Mouse (Mus musculus): Measurements from ENCODE around the gene Ect2.
A peak's percentile ranks its signal among the peaks of the same experiment; 100 is the strongest.

The Ect2 gene

GRCm38 (mm10) chr3:27080061-27080770 is 73.5 kb downstream of the Ect2 start:
- ATAC-seq (ENCODE audit: insufficient number of reproducible peaks, low FRiP score, low TSS enrichment), result no peak

GRCm38 (mm10) chr3:27073884-27074283 is 79.8 kb downstream of the Ect2 start:
- no peak for ATAC-seq (ENCODE audit: insufficient number of reproducible peaks, low FRiP score, low TSS enrichment)

GRCm38 (mm10) chr3:27071706-27072105 is 82.0 kb downstream of the Ect2 start:
- ATAC-seq (ENCODE audit: insufficient number of reproducible peaks, low FRiP score, low TSS enrichment), result no peak

- ATAC-seq (ENCODE audit: insufficient number of reproducible peaks, low FRiP score, low TSS enrichment), result no peak
These were observed 83.3 kb downstream of the Ect2 start for GRCm38 (mm10) chr3:27070340-27070739.

GRCm38 (mm10) chr3:27067206-27067605 is 86.5 kb downstream of the Ect2 start:
- ATAC-seq (ENCODE audit: insufficient number of reproducible peaks, low FRiP score, low TSS enrichment), result no peak

GRCm38 (mm10) chr3:27064886-27065285 is 88.8 kb downstream of the Ect2 start:
- no peak for ATAC-seq (ENCODE audit: insufficient number of reproducible peaks, low FRiP score, low TSS enrichment)

GRCm38 (mm10) chr3:27063399-27064260 is 90.0 kb downstream of the Ect2 start:
- no peak for ATAC-seq (ENCODE audit: insufficient number of reproducible peaks, low FRiP score, low TSS enrichment)

GRCm38 (mm10) chr3:27060441-27060840 is 93.2 kb downstream of the Ect2 start:
- ATAC-seq (ENCODE audit: insufficient number of reproducible peaks, low FRiP score, low TSS enrichment), result no peak

GRCm38 (mm10) chr3:27059529-27060322 is 94.0 kb downstream of the Ect2 start:
- ATAC-seq (ENCODE audit: insufficient number of reproducible peaks, low FRiP score, low TSS enrichment), result no peak

- ATAC-seq (ENCODE audit: insufficient number of reproducible peaks, low FRiP score, low TSS enrichment), result no peak
These were observed 98.2 kb downstream of the Ect2 start for GRCm38 (mm10) chr3:27055471-27055870.

- peak; percentile 85 for ATAC-seq (ENCODE audit: insufficient number of reproducible peaks, low FRiP score, low TSS enrichment)
These were observed 98.9 kb downstream of the Ect2 start for GRCm38 (mm10) chr3:27054766-27055165.

Measured in cerebellum, adult (tissue).